Mouse (Mus musculus): ENCODE measurements around the gene Xaf1.

Gene Xaf1

DNA sequence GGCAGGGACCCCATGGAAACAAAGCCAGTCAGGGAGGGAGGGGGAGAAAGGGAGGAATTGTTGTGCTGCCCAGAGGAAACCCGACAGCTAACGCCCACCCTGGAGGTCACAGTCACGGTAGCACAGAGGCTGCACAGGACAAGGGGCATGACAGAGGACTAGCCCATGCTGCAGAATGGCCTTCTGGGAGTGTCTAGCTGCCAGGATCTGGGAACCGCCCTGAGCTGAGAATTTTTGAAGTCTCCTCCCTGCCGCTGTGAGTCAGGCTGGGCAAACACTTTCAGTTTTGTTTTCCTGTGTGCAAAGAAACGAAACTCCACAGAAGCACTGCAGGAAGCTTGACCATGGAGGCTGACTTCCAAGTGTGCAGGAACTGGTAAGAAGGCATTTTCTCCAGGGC lies at the start of gene Xaf1:
TSS of gene Xaf1 (plus strand) at position 296 of the 400 bp plus-strand sequence.
- peak; percentile 13 to 27 for DNase-seq (ENCODE audit: low spot score in 2 of 2)

DNA sequence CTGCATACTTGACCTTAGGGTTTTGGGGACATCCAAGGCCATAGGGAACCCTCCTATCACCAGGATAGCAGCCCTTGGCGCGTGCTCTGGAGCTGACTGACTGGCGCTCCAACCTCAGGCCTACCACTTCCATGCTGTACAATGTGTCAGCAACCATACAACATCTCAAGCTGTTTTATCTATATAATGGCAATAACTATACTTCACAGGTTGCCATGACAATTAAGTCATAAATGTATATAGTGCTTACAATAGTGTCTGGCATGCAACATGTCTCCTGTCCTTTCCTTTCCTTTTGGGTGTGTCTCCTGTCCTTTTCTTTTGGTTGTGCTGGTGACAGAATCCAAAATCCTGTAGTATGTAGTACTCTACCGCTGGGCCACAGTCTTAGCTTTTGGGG lies 45.8 kb upstream of the Xaf1 start:
- no peak for DNase-seq (ENCODE audit: low spot score in 2 of 2)

DNA sequence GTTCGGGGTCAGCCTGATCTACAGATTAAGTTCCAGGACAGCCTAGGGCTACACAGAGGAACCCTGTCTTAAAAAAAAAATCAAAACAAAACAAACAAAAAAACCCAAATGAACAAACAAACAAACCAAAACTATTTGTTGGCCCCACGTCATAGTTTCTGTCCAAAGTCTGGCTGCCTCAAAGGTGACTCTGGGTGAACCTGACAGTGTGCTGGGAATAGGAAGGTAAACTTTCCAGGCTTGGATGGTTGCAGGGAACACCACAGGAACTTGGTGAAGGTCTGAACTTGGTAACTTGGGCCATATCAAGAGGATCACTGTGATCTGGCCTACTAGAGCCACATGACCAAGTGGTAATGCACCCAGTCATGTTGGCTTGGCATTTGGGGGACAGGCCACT lies 45.0 kb upstream of the Xaf1 start:
- no peak for DNase-seq (ENCODE audit: low spot score in 2 of 2)

DNA sequence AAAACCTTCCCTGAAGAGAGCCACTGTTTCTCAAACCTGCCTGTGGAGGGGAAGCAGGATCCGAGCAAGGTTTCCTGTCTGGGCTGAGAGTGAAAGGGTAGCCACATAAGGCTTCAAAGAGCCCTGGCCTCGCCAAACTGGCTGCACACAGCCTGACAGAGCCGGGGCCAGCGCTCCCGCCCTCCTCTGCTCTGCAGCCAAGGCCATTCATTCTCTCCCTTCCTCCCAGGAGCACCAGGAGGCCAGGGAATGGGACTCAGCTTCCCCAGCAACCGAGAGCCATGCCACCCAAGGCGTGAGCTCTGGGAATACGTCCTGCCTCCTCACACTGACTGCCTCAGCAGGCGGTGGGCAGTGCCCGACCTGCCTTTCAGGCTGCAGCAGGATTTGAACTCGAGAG lies 35.9 kb upstream of the Xaf1 start:
- DNase-seq (ENCODE audit: low spot score in 2 of 2): no peak

DNA sequence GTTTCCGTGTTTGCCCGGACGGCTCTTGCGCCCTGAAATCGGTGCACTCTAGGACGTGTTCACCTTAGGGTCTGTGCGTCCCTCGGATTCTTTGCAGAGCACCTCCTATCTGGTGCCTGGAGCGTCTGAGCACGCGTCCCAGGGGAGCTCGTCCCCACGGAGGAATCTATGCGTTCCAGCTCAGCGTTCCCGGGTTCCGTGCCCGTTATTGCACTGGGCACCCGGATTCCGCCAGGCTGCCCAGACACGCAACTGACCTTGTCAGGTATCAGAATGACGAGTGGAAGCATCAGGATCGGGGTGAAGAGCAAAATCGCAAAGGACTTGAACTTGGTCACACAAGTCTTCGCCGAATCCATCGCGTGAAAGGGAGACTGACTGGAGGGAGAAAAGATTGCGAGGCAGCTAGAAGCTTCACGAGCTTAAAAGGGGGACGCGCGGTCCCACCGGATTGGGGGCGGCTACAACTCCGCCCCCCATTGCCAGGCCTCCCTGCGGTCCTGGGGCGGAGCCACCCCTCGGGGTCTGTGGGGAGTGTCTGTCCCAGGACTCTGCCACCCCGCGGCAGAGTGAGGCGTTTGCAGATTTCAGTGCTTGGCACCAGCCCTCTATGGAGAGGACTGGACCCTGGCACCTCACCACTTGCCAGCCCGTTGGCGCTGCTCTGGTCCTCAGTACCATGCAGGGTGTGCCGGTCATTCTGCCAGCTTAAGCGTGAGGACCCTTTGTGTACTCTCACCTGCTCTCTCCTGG lies 35.0 kb upstream of the Xaf1 start:
- DNase-seq (ENCODE audit: low spot score in 2 of 2): peak; percentile 36 to 50

DNA sequence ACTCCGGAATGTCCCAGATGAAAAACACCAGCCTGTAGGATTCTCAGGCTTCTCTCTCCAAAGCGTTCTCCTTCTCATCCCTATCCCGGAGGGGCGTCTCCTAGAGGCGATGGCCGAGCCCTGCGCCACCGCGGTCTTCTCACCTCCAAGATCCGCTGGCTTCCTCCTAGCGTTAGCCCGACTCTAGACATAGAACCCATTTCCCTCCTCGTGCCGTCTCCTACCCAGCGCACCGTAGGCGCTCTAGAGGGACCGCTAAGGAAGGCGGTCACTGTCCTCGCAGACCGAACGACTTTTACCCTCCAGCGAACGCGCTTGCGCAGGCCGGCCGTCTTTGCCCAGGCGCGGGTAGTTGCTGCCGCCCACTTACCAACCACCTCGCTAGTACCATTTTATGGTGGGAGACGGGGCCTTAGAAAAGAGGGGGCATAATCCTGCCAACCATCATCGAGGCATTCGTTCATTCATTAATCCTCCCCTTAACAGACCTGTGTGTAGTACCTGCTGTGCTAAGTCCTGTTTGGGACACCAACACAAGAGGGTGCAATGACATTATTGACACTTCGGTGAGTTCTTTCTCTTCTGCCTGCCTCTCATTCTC lies 34.4 kb upstream of the Xaf1 start, which contains the start of gene Slc13a5:
TSS of gene Slc13a5 (minus strand) at position 263 of the 601 bp plus-strand sequence.
- DNase-seq (ENCODE audit: low spot score in 2 of 2): peak in 1 of 2 experiments; percentile 6

DNA sequence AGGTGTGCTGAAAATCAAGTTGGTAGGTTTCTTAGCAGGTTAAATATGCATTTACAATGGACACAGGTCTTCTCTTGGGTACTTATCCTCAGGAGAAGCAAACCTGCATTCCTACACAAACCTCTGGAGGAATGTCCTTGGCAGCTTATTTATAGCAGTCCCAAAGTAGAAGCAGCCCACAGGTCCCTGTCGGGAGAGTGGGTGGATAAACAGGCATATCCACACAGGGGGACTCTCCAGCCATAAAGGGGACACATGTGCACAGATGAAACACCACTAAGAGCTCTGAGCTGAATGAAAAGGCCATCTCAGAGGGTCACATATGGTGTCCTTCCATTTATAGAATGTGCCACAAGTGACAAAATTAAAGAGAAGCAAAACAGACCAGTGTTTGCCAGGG lies 29.7 kb upstream of the Xaf1 start:
- no peak for DNase-seq (ENCODE audit: low spot score in 2 of 2)

DNA sequence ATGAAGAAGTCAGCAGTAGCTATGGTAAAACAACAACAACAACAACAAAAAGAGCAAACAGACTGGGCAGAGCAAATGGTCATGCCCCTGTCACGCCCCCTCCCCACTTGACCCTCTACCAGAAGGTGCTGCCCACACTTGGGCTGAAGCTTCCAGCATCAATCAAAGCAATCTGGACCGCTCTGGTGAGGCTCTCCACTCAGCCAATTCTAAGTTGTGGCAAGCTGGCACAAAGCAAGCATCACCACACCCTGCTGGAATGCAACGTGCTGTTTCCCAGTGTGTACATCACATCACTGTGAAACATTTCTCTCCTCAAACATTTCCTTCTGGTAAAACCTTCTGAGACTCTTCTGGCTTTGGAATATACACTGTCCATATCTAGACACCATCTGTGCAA lies 28.1 kb upstream of the Xaf1 start:
- DNase-seq (ENCODE audit: low spot score in 2 of 2): no peak

DNA sequence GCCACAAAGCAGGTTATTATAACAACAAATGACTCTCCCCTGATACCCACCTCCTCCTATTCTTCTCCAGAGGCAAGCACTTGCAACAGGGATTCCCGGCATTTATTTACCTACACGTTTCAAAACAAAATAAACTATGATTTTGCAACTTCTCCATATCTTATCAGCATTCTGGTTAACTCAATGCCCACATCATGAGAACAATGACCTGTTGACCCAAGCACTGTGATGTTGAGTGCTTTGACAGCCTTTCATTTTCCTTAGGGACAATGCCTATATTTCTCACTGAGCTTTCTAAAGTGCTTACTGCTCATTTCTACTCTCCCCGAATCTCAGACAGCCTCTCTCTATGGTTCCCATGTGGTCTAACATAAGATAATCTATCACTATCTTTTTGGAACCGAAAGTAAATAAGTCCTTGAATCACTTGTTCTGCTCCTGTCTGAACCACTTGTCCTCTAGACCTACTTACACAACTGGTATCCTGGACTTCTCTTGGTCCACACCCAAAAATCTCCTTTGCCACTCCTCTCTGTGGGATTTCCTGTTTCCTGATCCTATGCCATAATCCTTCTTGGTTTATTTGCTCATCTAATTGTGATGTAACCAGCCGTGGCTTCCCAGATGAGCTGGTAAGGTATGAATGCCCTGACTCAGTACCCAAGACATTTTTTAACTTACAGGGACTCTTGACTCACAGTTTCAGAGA lies 20.1 kb upstream of the Xaf1 start:
- no peak for DNase-seq (ENCODE audit: low spot score in 2 of 2)

DNA sequence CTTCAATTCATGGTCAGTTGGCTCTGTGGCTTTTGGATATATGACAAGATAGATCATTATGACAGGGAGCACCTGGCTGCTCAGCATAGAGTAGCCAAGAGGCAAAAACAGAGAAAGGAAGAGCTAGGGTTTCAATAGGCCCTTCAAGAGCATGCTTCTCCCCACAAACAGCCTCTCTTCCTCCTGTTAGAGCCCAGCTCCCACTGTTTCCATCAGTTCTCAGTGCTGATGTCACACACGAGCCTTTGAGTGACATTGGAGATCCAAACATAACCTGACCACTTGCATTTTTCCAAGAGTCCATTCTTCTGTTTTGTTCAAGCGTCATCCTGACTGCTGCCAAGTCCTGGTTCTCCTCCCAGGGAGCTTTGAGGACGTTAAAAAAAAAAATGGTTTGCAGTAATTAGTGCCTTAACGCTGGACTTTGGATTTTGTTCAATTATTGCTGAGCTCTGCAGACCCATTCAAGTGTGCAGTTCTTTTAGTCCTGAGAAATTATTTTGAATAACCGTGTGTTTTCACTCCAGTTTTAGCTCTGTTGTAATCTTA lies 19.5 kb upstream of the Xaf1 start:
- no peak for DNase-seq (ENCODE audit: low spot score in 2 of 2)

DNA sequence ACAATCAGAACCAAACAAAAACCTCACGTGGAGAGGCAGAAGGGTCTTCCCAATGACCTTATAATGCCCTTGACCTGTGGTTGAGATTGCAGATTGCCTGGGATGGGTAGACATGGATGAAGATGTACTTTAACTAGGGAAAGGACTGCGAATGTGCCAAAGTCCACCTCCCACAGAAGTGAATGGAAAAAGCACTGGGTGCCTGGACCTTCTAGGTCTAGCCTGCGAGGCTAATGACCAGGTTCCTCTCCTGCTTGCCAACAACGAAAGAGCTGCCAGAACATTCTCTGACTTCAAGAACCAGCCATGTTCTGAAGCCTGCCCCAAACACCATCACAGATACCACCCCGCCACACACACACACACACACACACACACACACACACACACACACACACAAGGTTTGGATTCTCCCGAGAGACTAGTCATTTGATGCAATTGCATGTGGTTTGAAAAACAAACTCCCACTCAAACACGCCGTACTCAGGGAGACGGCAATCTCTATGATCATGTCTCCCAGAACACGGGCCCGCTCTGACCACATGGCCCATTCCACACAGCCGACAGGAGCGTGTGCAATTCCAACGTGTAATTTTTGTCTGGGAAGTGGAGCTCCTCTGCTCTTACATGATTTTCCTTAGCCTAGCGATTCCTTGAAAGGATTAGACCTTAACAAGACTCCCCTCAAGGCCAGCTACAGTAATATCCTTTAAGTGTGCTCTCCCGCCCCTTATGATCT lies 17.8 kb upstream of the Xaf1 start:
- DNase-seq (ENCODE audit: low spot score in 2 of 2): no peak

DNA sequence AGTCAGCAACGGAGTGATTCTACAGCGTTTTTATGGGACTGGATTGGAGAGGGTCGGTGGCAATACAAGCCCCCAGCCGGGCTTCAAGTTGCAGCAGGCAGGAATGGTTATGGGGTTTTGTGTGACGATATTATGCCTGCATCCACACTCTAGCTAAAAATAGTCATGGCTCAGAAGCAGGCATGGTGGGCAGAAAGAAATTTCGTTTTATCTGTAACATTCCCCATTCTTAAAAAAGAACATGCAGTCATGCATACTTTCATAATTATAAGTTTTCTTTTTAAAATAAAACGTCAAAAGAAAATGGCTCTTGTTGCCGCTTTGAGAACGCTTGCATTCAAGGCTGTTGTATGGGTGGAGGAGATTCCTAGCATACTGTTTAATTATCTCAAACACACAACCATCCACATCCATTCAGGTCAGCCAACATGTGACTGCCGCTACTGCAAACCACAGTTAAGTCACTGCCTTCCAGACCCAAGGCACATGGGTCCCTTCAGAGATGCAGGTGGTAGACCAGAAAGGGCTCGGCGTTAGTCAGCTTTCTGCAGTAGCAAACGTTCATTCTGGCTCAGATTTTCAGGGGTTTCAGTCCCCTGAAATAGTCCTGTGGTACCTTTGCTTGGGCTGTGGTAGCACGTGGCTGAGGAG lies 16.8 kb upstream of the Xaf1 start:
- DNase-seq (ENCODE audit: low spot score in 2 of 2): no peak

DNA sequence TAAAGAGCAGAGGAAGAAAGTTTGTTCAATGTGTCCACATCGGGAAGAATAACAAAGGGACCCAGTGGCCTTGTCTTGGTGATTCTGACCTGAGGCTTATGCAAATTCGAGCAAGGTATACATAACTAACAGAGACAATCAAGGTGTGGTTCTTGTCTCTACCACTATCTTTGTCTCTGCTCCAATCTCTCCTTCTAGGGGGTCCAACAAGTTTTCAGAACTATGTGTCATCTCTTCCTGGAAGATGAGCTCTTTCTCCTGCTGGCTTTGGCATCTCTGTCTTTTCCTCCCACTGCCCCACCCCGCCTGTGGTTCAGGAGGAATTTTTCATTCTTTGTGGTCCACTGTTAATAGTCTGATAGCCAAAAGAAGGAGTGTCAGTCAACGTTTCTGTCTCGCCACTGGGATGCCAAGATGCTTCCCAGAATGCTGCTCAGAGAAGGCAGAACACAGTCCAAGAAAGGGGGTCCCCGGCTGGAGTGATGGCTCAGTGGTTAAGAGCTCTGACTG lies 15.4 kb upstream of the Xaf1 start:
- no peak for DNase-seq (ENCODE audit: low spot score in 2 of 2)

DNA sequence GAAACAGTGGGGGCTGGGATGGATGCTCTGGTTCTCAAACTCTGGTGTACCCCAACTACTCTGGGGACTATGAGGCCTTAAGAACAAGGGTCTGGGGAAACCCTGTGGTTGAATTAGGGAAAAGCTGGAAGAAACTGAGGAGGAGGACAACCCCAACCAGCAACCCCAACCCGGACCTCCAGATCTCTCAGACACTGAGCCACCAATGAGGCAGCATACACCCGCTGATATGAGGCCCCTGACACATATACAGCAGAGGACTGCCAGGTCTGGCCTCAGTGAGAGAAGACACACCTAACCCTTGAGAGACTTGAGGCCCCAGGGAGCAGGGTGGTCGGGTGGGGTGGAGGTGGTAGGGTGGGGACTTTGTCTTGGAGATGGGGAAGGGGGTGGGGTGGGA lies 14.8 kb upstream of the Xaf1 start:
- DNase-seq (ENCODE audit: low spot score in 2 of 2): no peak

DNA sequence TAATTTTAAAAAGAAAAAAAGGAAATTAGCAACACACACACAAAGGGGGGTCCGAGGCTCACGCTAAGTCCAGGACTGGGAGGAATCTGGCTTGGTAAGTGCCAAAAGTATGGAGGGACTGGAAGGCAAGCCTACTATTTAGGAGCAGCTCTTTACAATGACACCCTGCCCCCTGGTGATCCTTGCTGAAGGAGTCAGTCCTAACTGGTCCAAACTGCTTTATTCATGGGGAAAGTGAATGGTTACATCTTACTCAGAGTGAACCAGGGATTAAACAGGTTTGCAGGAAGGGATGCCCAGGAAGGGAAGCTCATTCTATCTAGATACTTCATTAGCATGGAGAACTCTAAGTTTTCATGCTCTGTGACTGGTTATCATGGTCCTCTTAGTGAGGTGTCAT lies 14.3 kb upstream of the Xaf1 start:
- no peak for DNase-seq (ENCODE audit: low spot score in 2 of 2)

DNA sequence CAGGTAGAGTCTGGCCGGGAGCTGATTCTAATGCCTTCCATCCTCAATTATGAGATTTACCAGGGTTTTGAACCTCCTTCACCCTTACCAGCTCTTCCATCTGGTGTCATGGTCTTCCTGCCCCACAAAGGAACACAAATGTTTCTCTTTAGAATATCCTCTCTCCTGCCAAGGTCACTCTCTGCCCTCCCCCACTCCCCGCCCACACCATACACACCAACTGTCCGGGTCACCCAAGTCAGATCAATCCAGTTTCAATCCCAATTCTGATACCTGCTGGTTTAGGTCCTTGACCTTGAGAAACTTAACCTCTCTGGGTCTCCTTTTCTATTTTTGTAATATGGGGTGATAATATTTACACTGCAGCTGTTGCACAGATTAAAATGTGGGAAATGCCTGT lies 13.9 kb upstream of the Xaf1 start:
- DNase-seq (ENCODE audit: low spot score in 2 of 2): no peak

DNA sequence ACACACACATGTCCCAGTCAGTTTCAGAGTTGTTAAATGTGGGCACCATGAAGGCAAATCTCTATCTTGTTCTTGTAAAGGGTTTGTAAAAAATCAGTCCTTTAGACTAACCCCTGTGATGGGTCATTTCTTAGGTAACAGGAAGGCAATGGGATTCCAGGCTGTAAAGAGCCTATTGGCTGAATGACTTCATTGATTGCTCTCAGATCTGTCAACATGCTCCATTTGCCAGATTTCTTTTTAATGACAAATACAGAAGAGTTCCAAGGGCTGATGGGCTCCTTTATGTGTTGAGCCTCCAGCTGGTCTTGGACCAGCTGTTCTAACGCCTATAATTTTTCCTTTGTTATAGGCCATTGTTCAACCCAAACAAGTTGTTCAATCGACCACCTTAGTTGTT lies 8.3 kb upstream of the Xaf1 start:
- no peak for DNase-seq (ENCODE audit: low spot score in 2 of 2)

DNA sequence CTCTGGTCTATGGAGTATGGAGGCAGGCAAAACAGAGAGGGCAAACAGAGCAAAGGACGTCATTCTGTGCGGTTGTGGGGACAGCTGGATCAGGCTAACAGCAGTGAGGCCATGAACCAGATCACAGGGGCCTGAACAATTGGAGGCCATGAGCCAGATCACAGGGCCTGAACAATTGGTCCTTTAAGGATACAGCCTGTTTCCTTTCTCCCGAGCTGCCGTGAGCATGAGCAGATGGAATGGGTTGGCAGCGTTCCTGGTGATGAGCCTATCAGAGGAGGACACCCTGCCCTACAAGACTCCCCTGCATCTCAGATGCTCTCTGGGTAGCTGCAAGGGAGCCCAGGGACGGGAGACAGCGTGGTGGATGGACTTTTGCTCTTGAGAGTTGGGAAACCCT lies 801 bp downstream of the Xaf1 start:
- no peak for DNase-seq (ENCODE audit: low spot score in 2 of 2)

DNA sequence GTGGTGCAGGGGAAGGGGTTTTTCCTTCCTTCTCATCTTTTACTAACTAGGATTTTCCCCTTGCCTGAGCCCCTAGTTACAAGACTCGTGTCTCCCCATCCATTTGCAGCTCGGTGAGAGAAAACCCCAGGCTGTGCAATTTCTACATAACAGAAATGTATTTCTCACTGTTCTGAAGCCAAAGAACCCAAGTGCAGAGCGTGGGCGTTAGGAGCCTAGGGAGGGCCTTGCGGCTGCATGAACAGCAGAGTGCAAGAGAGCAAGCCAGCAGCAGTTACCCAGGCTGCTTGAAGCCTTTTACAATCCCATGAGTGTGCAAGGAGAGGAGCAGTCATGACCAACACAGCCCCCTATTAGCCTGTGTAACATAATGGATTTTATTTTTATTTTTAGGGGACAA lies 6.0 kb downstream of the Xaf1 start:
- no peak for DNase-seq (ENCODE audit: low spot score in 2 of 2)

DNA sequence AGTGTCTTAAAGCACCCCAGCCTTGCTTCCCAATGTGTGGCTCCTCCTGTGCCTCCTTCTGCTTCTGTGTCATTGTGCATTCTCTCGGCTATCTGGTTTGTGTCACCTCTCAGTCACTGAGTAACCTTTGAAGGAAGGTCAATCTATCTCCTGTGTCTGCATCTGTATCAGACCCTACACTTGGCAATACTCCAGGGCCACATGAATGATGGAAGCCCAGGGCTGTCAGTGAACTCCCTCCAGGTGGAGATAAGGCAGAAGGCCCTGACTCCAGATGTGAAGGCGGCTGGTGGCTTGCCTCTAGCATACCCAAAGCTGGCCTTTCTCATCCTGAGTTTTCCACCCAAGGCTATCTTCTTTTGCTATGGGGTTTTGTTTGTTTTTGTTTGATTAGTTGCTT lies 7.6 kb downstream of the Xaf1 start:
- DNase-seq (ENCODE audit: low spot score in 2 of 2): no peak

DNA sequence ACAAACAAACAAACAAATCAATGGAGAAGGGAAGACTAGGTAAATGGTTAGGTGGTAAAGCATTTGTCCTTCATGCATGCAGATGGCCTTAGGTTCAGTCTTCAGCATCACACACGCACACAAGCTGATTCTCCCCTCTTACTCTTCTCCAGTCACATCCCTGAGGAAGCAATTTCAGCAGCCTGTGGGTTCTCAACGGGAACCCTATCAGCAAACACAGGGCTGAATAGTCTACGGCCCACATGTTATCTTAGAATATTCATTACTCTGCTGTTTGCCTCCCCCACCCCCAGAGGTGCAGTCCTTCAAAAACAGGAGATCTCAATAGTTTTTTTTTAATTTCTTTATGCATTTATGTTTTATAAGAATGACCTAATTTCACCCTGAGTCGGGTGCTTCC lies 9.1 kb downstream of the Xaf1 start:
- DNase-seq (ENCODE audit: low spot score in 2 of 2): no peak

All from thymus, postnatal 10 days (tissue).